Mouse (Mus musculus) urinary bladder, adult 2 months (tissue): ENCODE data around the gene Papss1. TPM values are rescaled to one million over a fixed set of nuclear protein-coding genes. Genes with fewer than 3 reads are reported as not detected.

ENCODE experiments used
- DNase-seq: peaks from one replicate; pipeline ENCODE4 v3.0.0; 2022; ENCODE audit warnings: low spot score
- polyA plus RNA-seq: library from polyadenylated mRNA; depleted of rRNA; stranded (reverse); fragments of >200 nt; gene quantifications from 2 replicates; pipeline ENCODE4 v1.2.3, GENCODE M21; 2012; rRNA removed

The Papss1 gene
- polyA plus RNA-seq, 1 experiment = 45.7 TPM

DNA sequence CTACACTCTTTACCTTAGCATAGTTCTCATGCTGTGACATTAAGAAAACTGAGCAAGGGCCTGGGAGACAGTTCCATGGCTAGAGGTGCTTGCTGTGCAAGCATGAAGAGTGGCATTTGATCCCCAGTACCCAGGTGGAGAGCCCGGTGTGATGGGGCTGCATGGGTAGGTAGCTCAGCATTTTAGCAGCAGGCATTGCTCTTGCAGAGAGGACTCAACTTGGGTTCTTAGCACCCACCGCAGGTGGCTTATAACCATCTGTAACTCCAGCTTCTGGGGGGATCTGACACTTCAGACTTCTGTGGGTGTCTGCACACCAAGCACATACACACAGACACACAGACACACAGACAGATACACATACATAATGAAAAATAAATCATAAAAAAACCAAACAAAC lies 69.5 kb downstream of the Papss1 start:
- DNase-seq = no peak

DNA sequence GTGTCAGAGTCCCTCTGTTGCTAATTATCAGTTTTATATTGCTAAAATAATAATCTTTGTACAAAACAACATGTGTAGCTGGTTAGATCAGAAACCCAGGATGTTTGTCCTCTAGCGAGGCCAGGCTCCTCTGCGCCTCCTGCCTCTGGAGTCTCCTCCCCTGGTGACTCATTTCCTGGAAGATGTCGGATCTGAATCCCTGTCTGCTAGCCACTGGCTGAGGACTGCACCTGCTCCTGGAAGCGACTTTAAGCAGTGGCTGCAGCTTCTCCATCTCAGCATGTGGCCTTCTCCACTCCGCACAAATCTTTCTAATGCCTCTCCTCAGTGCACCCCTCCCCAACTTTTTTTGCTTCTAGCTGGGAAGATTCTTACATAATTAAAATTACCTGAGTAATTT lies 71.6 kb downstream of the Papss1 start:
- DNase-seq = no peak

DNA sequence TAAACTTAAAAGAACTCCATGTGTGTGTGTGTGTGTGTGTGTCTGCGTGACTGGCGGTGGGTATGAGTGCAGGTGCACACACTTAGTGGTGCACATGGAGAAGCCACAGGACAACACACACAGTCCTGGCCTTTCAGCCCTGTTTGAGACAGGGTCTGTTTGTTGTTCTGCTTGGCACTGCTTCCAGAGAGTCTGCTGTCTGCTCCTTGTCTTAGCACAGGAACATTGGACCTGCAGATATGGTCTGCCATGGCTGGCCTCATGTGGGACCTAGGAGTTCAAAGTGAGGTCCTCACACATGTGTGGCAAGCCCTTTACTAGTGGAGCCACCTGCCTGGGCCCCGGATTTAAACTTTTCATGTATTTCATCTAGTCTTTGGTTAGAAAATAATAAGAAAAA lies 72.4 kb downstream of the Papss1 start:
- DNase-seq = no peak

DNA sequence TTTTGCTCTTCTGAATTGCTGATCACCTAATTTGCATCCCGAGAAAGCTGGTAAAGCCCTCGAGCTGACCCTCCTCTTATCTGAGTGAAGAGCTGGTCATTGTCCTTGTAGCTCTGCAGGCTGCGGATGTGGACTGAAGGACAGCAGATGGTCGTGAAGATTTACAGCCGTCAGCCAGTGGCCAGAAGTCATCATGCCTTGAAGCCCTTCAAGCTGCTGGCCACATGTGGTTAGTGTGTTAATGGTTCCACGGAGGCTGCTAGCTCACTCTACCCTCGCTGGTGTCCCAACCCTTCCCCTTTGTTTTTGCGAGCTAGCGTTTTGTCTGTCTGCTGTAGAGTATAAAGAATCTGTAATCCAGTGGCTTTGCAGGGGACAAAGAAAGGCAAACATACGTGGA lies 73.1 kb downstream of the Papss1 start:
- no peak for DNase-seq

DNA sequence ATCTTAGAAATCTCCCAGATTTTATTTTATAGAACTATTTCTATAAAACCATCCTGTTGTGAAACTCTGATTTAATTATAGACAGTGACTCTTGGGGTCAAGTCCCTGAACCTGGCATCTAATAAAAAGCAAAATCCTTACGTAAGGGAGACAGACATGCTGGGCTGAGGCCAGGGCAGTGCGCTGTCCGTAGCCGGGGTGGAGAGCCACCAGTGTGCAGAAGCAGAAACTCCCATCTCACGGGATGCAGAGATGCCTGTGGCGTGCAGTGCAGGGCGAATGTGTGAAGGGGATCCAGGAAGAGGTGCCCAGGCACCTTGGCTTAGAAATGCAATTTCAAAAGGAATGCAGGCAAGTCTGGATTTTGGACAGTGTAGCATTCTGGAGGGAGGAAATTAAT lies 73.6 kb downstream of the Papss1 start:
- DNase-seq = no peak

DNA sequence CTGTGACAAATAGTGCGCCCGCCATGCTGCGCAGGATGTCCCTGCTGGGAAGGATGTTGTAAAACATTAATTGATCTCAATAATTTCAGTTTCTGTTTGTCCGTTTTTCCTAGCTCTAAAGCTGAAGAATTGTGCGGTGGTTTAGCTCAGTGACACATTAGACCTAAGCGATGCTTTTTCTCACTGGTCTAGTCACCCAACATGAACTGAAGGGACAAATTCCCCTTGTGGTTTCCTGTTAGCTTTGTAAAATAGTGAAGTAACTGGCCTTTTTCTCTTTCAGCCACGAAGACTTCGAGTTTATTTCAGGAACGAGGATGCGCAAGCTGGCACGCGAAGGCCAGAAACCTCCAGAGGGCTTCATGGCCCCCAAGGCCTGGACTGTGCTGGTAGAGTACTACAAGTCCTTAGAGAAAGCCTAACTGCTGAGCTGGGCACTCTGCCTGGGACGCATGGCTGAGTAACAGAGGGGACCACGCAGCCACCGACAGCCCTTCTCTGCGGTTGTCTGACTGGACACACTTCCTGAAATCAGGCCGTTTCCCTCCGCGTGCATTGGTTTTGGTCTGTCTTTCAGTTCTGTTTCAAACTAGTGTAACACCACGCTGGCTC lies 78.2 kb downstream of the Papss1 start:
- DNase-seq = no peak

DNA sequence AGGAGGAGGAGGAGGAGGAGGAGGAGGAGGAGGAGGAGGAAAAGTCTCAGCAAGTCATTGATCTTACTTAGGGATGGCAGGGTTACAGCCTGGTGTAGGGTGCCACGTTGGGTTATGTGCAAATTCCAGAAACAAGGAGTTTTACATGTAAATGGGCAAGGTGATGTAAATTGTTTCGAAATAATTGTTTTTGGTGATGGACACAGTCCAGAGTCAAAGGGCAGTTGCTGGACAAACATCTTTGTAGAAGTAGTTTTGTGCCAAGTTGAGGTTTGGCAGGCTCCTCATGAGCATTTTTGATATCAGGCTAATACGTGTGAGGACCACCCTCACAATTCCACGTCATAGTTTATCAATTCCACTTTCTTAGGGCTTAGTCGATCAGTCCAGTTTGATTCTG lies 80.6 kb downstream of the Papss1 start:
- no peak for DNase-seq

DNA sequence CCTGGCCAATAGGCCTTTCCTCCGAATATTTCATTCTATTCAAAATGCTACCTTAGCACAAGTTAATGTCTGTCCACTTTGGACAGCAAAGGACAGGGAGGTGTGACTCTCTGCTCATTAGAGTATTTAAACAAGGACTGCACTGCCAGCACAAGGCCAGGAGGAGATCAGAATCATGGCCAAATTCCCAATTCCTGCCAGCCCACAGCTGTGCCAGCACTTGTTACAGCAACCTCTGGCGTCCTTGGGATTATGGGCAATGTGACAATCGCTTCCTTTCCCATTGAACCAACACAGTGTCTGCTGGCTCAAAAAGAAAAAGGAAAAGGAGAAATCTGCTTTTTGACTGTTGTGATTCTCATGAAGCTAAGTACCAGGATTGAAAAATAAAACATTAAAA lies 89.8 kb downstream of the Papss1 start:
- no peak for DNase-seq

DNA sequence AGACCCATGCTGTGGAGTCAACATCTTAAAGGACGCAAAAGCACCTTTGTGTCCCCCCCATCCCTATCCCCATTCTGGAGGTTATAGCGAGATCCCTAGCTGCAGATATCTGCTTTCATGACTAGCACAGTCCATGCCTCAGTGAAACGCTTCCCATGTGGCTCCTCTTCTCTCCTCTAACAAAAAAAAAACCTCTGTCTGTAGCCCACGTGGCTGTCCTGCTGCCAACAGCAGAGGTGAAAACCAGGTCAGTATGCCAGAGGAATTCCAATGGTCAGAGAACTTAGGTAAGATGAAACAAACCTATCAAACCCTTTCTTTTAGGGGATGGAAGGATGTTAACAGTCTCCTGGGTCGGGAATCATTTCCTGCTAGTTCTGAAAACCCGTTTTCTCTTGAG lies 91.5 kb downstream of the Papss1 start:
- DNase-seq = no peak

DNA sequence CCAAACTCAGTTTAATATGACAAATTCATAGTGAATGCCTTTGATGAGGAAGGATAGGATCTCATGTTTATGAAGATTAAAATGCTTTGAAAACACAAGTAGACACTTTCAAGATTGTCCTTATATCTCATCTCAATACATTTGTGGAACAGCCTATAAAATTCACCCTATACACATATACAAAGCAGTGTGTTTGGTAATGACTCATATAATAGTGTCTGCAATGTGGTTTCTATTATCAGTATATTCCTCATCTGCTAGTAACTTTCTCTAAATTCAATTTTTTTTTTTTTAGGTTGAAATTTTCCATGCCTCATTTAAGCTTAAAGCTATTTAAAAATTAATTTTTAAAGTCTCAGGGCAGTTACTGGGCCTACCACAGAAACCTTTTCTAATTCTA lies 95.6 kb downstream of the Papss1 start:
- DNase-seq = no peak

DNA sequence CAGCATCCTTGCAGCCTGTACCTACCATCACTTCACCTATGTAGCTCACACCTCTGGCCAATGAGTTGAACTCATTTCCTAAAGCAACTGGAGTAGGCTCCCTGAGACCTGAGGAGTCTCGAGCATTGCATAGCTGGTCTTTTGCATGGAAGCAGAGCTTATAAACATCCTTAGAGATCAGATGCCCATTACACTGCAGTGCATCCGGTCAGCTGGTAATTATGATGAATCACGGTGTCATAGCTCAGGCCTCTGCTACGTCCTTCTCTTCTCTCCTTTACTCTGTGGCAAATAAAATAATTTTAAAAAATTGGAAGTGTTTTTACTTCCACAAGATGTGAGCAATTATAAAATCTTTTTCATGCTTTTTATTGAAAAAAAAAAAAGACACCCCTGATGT lies 96.1 kb downstream of the Papss1 start:
- no peak for DNase-seq

DNA sequence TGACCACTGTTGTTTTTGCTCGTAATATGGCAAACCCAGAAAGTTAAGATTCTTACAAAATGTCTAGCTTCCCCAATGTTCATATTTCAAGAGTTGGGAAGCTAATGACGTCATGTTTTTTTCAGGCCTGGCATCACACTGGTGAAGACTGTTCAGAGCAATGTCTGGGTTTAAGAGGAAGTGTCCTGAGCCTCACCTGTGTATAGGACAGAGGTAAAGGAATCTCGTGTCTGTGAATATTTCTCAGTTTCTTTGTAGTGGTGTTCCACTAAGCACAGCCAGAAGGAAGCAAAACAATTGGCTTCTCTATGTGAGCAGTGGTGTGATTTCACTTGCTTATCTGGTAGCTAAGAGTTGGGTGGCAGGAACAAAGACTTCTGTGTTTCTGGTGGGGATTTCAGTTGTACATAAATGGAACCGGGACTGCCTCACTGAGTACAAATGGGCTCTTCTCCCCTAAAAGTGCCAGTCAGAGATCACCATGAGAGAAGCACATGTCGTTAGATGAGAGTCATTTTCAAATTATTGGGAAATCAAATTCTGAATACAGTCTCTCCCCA lies 98.1 kb downstream of the Papss1 start:
- DNase-seq = no peak

DNA sequence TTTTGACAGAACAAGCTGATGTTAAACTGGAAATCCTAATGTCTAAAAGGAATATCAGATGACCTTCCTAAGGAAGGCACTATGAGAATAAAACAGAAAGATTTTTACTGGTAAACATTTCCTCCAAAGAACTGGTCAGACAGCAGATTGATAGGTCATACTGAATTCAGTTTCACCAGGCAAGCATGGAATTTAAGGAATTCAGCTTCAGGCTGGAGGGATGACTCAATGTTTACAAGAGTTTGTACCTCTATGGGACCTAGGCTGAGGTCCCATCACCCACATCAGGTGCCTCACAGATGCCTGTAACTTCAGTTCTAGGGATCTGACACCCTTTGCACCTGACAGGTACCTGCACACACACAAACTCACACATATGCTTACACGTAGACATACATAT lies 105.3 kb downstream of the Papss1 start:
- DNase-seq = no peak

DNA sequence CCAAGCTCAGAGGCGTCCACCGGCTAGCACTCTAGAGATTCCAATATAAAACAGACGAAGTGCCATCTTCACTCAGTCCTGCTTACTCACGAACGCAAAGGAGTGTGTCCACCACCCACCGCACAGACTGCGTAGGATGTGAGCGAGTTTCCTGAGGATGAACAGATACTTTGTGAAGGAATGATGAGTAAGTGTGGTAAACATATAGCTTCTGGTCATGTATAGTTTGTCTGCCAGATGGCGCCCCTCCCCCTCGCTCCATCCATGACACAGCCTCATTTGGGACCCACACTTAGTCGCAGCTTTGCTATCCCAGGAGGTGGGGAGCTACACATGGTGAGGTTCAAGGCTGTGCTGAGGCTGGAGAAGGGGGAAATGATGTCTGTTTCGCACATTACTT lies 121.5 kb downstream of the Papss1 start:
- no peak for DNase-seq

DNA sequence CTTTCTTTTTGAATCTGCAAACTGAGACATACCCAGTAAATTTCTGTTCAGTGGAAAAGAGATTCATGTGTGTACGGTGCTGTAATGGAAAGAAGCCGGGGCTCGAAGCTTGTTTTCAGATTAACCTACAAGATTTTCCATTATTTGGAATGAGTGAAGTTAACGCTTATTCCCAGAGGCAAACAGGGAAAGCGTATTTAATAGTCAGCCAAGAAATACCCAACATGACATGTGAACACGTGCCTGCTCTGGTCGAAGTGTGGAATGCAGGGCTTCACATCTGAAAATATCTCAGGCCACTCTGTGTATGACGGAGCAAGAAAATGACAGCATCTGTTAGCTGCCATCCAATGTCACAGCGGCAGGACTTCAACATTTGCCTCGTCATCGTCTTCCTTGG lies 125.4 kb downstream of the Papss1 start:
- DNase-seq = no peak

DNA sequence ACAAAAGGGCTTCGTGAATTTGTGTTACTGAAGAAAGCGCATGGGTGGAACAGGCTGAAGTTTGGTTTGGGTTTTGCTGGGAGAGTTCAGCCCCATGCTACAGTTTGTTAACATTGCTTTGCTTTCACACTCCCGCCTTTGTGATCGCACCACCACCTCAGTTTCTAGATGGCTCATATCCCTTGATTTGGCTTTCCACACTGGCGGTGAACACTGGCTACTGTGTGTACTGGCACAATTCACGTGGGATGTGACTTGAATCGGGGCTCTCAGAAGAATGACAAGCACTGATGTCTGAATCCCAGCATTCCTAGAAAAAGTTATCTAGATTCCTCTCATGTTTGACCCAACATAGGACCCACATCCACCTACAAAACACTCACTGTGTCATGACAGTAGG lies 126.0 kb downstream of the Papss1 start:
- no peak for DNase-seq

DNA sequence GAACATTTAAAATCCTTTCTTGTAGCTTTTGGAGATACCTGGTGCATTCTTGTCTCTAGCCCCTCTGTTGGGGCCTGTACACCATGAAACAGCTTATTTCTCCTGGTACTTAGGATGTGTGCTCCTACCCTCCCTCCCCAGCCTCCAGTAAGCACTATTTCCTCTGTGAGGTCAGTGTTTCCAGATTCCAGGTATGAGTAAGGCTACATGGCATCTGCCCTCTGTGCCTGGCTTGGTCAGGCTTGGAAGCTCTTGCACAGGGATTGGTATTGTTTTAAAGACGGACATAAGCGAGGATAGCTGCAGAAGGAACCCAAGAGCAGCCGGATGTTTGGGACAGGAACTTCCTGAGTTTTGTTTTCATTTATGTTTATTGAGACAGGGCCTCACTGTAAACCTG lies 126.6 kb downstream of the Papss1 start:
- DNase-seq = no peak

Other genes with a start within 250 kb of the Papss1 start
- 3.4 and 3.7 TPM in 2 replicates for gene Sgms2, start 73.4 kb upstream of the Papss1 start, polyA plus RNA-seq